Mouse (Mus musculus) lung, adult 2 months (tissue): ENCODE measurements at regions not wholly inside any gene's neighbourhood (a gene's known extent, or its start where the extent isn't known, plus 50 kb on each side); places are given as distances from the start of the nearest gene placed in this dataset.

ENCODE experiments used
- CTCF ChIP-seq: fragments of 200-500 bp; IDR thresholded peaks from 2 replicates; pipeline ENCODE4 v1.5.1; 2011; ENCODE audit warnings: mild to moderate bottlenecking, low read length, control low read depth; ENCODE audit not compliant: insufficient read depth
- POLR2A ChIP-seq: fragments of 200-500 bp; IDR thresholded peaks from 2 replicates; pipeline ENCODE4 v1.6.1; 2011; ENCODE audit warnings: low read depth, mild to moderate bottlenecking, control low read depth, low read length, borderline replicate concordance; ENCODE audit errors: extremely low read depth

- TF ChIP-seq CTCF (no peak), POLR2A (no peak)
These were observed 217.4 kb downstream of the Rad51ap2 start for GRCm38 (mm10) chr12:11673281-11673680.
